Mouse (Mus musculus): ENCODE data around the gene Zfp428.
A peak's percentile ranks its signal among the peaks of the same experiment; 100 is the strongest.

DNA sequence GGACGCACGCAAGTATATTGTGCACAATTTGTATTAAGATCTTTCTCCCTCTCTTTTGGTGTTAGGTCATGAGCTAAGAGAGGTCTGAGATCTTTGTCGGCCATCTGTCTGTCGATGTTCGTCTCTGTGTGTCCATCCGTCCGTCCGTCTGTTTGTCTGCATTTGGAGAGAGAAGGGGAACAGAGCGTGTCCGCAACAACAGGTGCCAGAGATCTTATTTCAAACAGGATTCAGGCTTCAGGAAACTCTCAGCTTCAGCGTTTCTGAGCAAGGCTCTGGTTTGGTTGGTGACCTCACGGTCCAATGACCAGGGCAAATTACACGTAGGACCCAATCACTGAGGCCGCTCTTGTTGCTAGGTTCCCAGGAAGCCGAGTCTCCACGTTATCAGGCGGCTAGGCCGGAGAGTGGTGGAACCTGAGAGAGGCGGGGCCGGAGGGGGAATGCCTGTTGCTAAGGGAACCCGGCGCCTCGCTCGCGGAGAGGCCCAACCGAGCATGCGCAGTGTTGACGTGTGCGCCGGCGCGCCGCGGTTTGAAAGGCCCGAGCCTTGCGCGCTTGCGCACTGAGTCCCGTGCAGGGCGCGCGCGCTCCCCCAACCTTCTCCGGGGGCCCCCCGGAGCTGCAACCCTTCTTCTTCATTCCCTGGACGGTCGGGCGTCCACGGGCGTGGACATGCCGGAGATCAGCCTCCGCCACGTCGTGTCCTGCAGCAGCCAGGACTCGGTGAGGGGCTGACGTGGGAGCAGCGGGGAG is 40.0 kb downstream of the Zfp428 start:
- TF ChIP-seq GATA1 (IDR thresholded peaks at IDR 0.05; ENCODE audit: borderline replicate concordance, low read length) (peak; percentile 77; the same call in 2 of the 3 replicates), FLI1 (IDR thresholded peaks at IDR 0.05; ENCODE audit: low read length) (no peak)

Measured in megakaryocyte, embryonic 14.5 days (primary cell).